Mouse (Mus musculus) G1E (cell line): Measurements from ENCODE around the gene Nectin4.

Source experiments
- CTCF ChIP-seq: IDR thresholded peaks from 2 replicates; pipeline ENCODE4 v1.5.1; 2012; ENCODE audit warnings: low read depth, low read length, inconsistent platforms, mixed read lengths
- GATA1 ChIP-seq: IDR thresholded peaks from 2 replicates; pipeline ENCODE4 v1.6.1; 2012; ENCODE audit warnings: borderline replicate concordance, low read length, inconsistent platforms, mixed read lengths
- TAL1 ChIP-seq: conservative IDR thresholded peaks from 2 replicates; pipeline ENCODE4 v1.6.1; 2012; ENCODE audit warnings: low read depth, low read length, inconsistent platforms, mixed read lengths

DNA sequence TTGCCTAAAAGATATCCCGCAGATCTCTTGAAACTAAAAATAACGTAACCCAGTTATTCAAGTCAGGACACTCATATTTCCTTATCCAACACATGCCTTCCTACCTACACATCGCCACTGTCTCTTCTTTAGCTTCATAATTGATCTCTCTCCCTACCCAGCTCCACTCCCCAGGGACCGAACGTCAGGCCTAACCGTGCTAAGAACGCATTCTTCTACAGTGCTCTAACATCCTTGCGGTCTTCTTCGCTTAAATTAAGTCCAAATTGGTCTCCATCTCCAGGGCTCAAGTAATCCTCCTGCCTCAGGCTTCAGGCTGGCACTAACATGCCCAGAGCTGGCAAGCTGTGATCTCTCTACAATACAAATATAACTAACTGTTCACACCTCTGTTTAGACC lies 41.7 kb upstream of the Nectin4 start:
- TF ChIP-seq GATA1 = no peak
- TF ChIP-seq TAL1 = no peak
- no peak for TF ChIP-seq CTCF
